Mouse (Mus musculus) brain, adult 2 months (tissue): ENCODE results near the gene Foxe1.

Experiments
- DNase-seq: peaks from one replicate; pipeline ENCODE4 v3.0.0; 2011; ENCODE audit warnings: low read depth, low spot score

Foxe1 gene

DNA sequence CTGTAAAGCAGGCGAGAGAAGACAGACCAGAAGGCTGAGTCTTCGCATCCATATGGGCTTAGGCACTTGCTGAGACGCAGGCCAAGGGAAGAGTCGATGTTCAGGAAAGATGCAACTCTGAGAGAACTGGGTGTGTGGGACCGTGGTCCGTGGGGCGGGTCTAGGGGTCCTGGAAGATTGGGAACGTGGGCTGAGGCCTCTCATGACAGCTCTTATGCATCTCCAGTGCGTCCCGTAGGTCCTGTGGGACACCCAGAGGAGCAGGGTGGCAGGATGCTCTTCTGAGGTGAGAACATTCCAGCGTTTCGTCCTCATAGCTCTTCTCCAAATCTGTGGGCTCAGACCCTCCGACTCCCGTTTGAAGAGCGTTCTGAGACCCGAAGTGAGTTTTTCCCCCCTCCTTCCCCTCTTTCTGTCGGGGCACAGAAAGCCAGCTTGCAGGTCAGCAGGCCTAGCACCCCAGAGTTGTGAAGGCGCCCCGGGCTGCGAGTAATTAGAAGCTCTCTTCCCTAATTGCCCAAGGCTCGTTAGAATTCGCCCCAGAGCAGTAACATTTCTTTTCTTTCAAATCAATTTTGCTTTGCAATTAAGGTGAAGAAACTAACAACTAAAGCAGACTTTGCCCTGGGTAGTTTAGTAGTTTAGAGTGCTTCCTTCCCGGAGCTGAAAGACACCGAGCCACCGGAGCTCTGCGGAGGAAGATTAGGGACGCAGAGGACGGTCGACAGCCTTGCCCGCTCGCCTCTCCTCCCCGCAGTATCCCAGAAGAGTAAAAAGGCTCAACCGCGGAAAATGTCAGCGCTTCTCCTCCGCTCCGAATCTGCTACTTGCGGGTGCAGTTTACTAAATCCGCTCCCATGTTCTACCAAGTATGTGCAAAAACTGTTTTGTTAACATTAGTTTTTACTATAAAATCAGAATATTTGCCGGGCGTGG, 4.4 kb downstream of the Foxe1 start:
- no peak for DNase-seq

DNA sequence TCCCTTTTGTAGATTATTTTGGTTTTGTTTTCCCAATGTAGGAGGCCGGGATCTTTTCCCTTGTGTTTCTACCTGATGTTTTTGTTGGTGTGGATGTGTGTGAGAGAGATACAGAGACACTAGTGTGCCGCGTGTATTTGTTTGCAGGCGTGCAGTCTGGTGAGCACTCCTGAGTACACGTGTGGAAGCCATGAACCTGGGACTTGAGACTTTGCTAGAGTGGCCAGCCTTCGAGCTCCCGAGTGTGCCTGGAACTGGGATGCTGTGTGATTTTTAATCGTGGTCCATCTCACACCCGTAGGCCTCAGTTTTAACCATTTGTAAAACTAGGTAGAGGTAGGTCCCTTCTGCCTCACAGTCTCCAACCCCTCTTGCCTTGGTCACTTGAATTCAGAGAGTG, 5.5 kb downstream of the Foxe1 start:
- DNase-seq, result no peak

DNA sequence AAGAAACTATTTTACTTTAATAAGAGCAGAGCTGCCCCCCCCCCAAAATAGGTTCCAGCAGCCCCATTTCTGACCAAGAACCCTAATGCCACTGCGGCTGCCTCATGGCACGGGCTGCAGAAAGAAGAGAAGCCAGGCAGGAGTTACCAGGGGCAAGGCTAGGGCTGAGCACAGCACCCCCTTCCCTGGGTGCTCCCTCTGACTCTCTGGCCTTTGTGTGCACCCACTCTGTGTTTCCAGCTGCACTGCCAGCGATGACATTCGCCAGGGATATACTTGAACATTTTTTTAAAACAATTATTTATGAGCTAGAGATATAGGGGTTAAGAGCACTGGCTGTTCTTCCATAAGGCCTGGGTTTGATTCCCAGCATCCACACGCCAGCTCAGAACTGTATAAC, 6.1 kb downstream of the Foxe1 start:
- DNase-seq, result no peak

DNA sequence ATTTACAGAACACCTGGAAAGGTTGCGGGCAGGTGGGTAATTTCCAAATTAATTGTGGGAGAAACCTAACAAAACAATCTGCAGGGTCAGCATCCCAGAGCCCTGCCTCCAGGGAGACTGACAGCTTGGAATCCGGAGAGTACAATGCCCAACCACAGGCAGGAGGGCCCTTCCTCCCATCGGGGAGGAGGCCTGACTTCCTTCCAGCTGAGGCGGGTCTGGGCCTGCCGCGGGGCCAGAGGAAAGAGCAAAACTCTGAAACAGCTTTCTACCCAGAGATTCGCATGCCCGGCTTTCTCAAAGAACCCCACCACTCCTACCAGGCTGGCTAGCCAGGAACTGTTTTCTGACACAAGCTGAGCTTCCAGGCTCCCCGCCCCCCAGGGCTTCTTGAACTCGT, 9.6 kb downstream of the Foxe1 start:
- DNase-seq, result no peak

DNA sequence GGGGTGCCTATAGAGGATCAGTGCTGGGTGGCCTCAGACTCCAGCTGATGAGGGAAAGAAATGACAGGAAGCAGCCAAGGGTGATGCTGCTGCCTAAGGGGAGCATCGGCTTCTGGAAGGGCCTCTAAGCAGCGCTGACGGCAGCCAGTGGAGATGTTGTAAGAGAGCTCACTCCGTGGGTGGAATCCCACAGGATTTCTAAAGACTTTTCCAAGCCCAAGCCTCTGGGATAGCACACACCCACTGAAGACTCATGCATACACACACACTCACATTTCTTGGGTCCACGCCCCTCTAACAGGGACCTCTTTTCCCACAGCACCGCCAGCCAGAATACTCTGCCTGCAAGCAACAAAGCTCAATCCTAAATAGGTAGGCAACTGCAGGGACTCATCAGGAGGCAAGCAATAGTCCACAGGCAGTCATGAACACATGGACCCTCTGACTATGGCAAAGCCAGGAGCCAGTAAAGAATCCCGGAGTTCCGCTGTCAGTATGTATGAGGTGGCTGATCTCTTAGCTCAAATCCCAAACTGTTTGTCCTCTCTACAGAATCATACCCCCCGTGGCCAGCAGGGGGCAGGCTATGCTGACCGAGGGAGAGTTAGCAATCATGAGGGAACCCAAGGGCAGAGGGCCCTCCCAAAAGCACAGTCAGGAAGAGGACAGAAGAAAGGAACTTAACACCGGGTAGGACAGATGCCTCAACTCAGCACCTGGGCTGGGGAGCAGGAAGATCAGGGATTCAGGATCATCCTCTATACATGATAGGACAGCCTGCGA, 13.1 kb downstream of the Foxe1 start:
- peak; percentile 45 for DNase-seq

DNA sequence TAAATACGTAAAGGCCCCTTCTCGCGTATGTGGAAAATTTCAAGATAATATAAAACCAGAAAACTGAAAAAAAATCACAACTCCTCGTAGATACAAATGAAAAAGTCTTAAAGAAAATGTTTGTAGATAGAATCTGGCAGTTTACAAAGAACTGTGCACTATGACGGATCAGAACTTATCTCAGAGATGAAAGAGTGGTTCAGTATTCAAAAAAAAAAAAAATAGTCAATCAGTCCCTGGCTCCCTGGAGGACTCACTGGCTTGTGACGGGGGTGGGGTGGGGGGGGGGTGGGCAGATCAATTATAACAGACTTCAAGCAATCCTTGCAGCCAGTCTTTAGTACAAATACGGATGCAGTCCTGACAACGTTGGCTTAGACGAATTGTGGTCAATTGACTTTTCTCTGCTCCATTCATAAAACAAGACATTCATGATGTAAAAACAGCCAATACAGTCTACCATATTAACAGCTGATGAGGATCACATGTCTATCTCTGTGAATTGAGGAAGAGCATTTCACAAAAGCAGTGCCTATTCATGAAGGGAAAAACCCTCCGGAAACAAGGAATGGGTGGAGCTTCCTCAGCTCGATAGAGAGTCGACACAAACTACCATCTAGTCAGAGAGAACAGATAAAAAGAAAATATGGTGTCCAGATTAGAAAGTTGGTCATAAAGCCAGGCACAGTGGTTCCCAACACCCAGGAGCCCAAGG, 16.3 kb downstream of the Foxe1 start:
- no peak for DNase-seq

DNA sequence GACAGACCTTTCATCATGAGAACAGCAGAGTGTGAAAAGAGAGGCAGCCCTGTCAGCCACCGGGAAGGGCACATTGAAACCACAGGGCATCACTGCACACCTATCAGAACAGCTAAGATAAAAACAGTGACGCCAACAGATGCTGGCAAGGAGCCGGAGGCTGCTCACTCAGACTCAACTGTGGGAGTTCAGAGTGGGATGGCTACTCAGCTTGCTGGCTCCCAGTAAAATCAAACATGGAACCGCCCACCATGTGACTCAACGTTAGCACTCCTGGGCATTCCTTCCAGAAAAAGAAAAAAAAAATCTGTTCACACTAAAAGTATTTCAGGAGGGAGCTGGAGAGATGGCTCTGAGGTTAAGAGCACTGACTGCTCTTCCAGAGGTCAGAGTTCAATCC, 17.8 kb downstream of the Foxe1 start:
- DNase-seq, result peak; percentile 87

DNA sequence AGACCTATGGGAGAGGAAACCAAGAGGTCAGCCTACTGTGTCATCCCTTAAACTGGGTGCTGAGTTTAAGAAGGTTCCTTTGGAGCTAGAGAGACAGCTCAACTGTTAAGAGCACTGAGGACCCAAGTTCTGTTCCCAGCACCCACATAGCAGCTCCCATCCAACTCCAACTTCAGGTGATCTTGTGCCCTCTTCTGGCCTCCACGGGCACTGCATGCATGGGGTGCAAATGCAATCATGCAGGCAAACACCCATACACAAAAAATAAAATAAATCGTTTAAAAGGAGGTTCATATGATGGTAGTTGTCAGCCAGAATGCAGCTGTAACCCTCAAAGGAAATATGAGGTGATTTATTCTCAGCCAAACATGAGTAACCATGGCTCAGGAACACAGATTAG, 21.0 kb downstream of the Foxe1 start:
- no peak for DNase-seq

DNA sequence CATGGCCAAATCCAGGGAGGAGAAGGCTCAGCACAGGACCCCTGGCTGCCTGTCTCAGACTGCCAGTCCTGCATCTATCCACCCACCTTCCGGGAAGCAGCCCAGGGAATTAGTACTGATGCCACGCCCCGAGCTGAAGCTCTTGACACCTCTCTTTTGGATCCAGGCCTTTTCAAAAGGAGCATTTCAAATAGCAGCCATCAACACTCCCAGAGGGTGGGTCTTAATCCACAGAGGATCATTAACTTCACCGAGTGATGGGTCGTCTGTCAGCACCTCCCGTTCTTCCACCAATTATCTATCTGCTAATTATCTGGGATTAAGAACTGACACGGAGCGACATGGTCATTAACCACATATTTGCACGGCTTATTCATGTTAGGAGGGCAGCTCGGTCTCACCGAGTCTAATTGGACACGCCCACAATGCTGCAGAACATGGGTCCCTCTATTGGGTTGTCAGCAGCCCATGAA, 24.1 kb downstream of the Foxe1 start:
- no peak for DNase-seq

DNA sequence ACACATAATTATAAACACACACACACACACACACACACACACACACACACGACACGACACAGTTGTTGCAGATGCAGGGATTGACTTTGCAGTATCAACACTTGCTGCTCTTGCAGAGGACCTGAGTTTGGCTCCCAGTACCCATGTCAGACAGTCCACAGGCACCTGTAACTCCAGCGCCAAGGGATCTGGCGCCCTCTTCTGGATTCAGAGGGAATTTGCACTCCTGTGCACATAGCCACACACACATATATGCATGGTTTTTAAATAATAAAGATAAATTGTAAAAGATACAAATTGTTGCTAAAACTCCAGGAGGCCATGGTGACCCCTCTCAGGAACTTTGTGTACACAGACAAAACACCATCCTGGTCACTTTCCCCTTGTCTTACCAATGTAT, 25.7 kb downstream of the Foxe1 start:
- DNase-seq, result no peak

DNA sequence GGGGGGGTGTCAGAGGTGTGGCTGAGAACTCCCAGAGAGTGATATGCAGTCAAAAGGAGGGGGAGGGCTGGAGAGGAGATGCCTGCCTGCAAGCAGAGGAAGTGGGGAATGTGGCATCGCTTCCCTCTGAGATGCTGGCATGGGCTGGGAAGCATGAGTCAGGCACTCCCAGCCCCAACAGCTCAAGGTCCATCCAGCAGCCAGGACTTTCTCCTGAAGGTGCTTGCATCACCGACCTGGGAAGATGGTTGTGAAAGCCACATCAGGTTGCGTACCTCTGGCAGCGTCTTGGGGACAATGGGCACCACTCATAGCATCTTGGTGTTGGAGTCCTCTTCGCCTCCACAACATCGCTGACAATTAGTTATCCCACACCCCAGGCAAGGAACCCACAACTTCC, 27.0 kb downstream of the Foxe1 start:
- DNase-seq, result no peak

DNA sequence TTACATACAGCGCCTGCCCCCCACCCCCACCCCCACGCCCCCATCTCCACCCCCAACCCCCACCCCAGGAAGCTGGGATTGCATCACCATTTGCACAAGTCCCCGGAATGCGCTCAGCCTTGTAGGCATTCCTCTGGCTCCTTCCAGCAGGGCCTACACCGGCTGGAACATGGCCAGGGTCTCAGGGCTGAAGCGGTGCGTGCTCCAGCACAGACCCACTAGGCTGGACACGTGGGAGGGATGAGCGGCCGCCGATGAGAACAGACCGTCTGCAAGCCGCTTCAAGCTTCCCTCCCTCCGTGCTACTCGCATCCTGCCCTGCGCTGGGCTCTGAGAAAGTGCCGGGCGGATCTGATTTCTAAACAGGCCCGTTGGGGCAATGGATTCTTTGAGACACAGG, 27.6 kb downstream of the Foxe1 start:
- DNase-seq, result peak; percentile 20

DNA sequence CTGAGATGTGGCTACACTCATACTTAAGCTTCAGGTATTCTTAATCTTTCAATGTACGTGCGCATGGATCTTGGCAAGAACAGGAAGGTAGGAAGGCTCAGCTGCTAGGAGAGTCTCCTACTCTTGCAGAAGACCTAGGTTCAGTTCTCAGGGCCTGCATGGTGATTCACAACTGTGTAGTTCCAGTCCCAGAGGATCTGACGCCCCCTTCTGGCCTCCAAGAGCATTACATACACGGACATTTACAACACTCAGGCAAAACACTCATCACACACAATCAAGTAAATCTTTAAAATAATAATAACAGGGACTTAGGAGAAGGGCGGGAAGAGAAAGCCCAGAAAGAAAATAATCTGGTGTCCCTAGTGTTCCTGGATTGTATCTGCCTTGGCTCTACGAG, 31.0 kb downstream of the Foxe1 start:
- DNase-seq, result peak; percentile 25

DNA sequence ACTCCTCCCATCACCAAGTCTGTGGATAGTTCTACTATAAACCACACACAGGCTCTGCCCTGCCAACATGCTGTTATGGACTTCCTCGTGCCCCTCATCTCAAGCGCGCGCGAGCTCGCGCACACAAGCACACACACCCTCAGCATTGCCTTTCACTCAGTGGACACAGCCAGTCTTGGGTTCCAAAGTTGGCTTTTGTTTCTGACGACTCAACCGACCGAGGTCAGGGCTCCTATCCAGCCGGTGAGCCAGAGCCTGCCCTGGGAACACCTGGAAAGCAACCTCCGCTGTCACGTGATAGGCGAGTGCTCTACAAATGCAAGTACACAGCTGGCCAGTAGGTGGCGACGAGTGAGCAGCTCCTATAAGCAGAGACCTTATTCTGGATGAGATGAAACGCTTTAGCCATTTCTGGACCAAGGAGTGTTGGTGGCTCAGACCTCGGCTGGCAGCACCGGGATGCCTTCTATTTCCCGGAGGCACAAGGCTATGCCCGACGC, 31.5 kb downstream of the Foxe1 start:
- DNase-seq, result peak; percentile 91

DNA sequence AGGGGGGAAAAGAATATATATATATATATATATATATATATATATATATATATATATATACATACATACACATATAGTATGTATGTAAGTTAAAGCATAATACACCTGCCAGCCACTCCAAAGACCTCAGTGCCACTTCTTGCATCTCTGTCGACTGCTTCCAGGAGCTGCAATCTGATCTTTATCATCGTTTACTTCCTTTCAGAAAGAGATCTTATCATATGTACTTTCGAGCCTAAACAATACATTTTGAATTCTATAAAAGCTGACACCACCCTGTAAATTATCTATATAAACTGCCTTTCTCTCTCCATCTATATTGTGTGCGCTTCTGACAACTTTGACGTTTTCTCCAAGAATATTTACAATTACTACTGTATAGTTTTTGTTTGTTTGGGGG, 45.1 kb downstream of the Foxe1 start:
- DNase-seq, result no peak

DNA sequence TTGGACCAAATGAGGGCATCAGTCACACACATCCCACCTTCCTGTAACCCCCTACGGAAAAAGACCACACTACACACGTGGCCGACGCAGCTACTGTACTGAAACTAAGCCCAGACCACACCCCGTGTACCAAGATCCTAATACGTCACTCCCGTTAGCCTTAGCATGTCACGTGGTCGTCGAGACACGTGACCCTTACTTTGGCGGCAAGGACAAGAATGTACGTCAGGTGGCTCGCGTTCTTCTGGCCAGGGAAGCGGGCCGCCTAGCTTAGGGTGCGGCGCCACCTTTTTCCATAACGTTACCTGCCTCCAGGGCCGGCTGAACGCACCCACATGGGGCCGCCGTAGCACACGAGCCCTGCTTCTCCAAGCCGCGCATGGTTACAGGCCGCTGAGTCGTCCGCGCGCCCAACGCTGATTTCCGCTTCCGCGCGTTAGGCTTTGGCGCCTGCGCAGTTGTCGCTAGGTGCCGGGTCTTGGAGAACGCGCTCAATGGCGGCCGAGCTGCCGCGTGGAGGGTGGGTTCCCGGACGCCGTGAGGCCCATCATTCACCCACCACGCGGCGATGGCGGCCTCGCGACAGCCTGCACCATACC, 45.7 kb downstream of the Foxe1 start, which contains the start of gene Trmo:
Gene Trmo (minus strand): TSS at position 425 of the 599 bp plus-strand sequence.
- peak; percentile 98 for DNase-seq

DNA sequence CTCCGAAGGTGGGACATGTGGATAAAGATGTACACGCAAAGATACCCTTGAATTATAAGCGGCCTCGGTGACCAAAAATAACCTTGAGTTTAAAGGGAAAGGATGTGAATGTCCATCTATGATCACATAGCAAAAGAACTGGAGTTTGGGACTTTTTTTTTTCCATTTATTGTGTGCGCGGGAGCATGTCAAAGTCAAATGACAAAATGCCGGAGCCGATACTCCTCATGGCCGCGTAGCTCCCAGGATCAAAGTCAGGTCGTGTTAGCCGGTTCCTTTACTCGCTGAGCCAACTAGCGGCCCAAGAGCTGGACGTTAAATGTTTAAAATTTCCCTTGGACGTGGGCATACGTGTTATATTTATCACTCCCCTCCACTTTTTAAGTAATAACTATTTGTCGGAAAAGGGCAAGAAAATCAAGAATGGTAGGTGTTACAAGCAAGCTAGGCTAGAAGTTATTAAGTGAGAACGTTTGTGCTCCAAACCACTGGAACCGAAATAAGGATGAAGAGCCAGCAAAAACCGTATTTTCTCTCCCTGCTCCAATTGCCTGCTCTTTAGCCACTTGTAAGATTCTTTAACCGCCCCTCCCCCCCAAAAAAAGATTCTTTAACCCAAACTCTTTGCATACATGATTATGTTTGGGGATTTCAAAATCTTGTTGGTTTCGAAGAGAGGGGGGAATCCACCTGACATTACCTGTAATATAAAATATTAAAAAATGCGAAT, 46.4 kb downstream of the Foxe1 start:
- DNase-seq, result peak; percentile 68

DNA sequence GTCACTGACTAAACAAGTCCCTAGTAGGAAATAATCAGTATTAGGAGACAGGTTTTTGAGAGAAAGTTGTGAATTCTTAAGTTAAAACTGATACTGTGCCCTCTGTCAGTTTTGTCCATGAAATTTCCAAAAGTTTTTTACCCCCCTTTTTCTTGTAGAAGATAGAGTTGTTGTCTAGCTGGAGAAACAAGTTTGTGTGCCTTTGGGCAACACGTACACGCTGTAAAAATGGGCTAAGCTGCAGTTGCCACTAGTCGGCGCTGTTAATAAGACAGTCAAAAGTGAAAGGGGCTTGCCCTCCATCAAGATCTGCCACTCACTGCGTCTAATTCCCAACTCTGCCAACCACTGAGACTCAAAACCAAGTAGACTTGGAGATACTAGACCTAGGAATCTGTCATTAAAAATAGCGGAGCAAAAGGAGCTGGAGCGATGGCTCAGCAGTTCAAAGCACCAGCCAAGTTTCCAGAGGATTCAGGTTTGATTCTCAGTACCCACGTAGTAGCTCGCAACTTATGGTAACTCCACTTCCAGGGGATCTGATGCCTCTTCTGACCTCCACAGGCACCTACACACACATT, 47.1 kb downstream of the Foxe1 start:
- peak; percentile 88 for DNase-seq

DNA sequence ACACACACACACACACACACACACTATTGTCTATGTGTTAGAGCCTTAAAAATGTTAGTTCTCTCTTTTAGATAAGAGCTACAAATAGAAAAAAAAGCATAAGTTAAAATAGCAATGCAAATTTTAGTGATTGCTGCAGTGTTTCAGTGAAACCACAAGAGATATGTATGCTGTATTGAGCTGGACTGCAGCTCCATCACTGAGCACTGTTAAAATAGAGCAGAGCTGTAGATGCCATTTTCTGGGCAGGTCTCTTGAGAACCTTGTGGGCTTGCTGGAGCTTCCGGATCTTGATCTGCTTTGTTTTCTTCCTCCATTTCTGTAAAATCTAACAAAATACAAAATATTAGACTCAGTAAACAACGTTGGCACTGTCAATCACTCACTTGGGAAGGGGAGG, 51.0 kb downstream of the Foxe1 start:
- DNase-seq, result no peak

DNA sequence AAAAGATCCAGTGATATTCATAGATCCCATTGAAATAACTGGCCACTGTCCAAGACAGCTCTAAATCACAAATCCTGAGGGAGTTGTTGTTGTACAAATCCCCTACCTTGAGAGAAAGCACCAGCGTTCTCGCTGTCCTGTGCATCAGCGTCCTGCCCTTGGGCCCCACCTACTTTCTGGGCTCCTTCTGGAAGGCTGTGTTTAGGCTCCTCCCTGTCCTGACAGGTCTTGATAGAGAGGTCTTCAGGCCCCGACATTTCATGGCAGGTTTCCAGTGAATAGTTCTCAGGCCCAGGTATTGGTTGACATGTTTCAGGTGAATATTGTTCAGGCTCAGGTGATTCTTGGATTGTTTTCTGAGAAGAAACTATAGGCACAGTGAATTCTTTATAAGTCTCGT, 52.3 kb downstream of the Foxe1 start:
- DNase-seq, result no peak
